Mouse (Mus musculus) lung, embryonic 15.5 days (tissue): ENCODE data around the gene Lztr1. TPM values are rescaled to one million over a fixed set of nuclear protein-coding genes. Genes with fewer than 3 reads are reported as not detected.

ENCODE experiments used
- ATAC-seq: fragments of 200-750 bp; cut with Nextera tagmentation; 2 replicates; pipeline ENCODE4 v1.8.0; 2017; ENCODE audit warnings: moderate number of reproducible peaks, borderline replicate concordance; ENCODE audit not compliant: low FRiP score, low TSS enrichment; ENCODE audit errors: extremely low read depth
- H3K27ac ChIP-seq: fragments of 300-500 bp; sonication (generic); 2 replicates; pipeline ENCODE4 v1.5.1; 2015; ENCODE audit warnings: moderate library complexity, mild to moderate bottlenecking, inconsistent platforms
- H3K27me3 ChIP-seq: fragments of 300-500 bp; sonication (generic); 2 replicates; pipeline ENCODE4 v1.6.1; 2015; ENCODE audit warnings: inconsistent platforms
- H3K36me3 ChIP-seq: fragments of 300-500 bp; sonication (generic); 2 replicates; pipeline ENCODE4 v1.6.1; 2015; ENCODE audit warnings: inconsistent platforms
- H3K4me1 ChIP-seq: fragments of 300-500 bp; sonication (generic); 2 replicates; pipeline ENCODE4 v1.6.1; 2015; ENCODE audit warnings: inconsistent platforms
- H3K4me2 ChIP-seq: fragments of 300-500 bp; sonication (generic); 2 replicates; pipeline ENCODE4 v1.6.1; 2015; ENCODE audit warnings: inconsistent platforms, mild to moderate bottlenecking, moderate library complexity
- H3K4me3 ChIP-seq: fragments of 300-500 bp; sonication (generic); 2 replicates; pipeline ENCODE4 v1.5.1; 2015; ENCODE audit warnings: mild to moderate bottlenecking, inconsistent platforms
- H3K9ac ChIP-seq: fragments of 300-500 bp; sonication (generic); 2 replicates; pipeline ENCODE4 v1.6.1; 2015; ENCODE audit warnings: inconsistent platforms
- H3K9me3 ChIP-seq: fragments of 300-500 bp; sonication (generic); 2 replicates; pipeline ENCODE4 v1.6.1; 2016; ENCODE audit warnings: inconsistent platforms
- WGBS: fragments of 180-500 bp; shearing (Covaris S2); methylation state at CpG from one replicate; pipeline ENCODE4 v1.1.7; 2015; 5-methylcytosine and 5-hydroxymethylcytosine counted together
- polyA plus RNA-seq: library from polyadenylated mRNA; unstranded; fragments of >200 nt; fragmentation: Nextera tagmentation; extraction: Ambion mirVana; gene quantifications from 2 replicates; pipeline ENCODE4 v1.2.1, GENCODE M21; 2015

Gene Lztr1
- polyA plus RNA-seq: 79.9 TPM in 2 replicates

- Histone ChIP-seq H3K9me3 (no peaks in the 10 kb centered on the region), H3K27ac (peak within 1 kb of the TSS; percentile 95), H3K4me2 (peak within 1 kb of the TSS; percentile 72), H3K4me1 (peaks cover 15% of the 10 kb centered on the region), H3K36me3 (peaks cover 21% of the 10 kb centered on the region), H3K9ac (peak within 1 kb of the TSS; percentile 73), H3K4me3 (peak within 1 kb of the TSS; percentile 67), H3K27me3 (no peaks in the 10 kb centered on the region; the same call in 1 of the 2 replicates)
- under 1% methylated on average over 50 of the region's 50 CpGs for WGBS
- ATAC-seq: peak; percentile 97
These were observed at the start of gene Lztr1 for GRCm38 (mm10) chr16:17508546-17509239. Gene Lztr1 (plus strand): TSS chr16:17508688.

- Histone ChIP-seq H3K27ac (no peak overlapping the region), H3K9me3 (no peaks in the 10 kb centered on the region), H3K4me1 (peaks cover 5% of the 10 kb centered on the region; the same call in 1 of the 2 replicates), H3K36me3 (peaks cover 29% of the 10 kb centered on the region; the same call in 1 of the 2 replicates), H3K4me3 (no peak overlapping the region), H3K27me3 (no peaks in the 10 kb centered on the region), H3K4me2 (no peak overlapping the region), H3K9ac (no peak overlapping the region)
- no peak for ATAC-seq
- 94% methylated on average over 4 of the region's 4 CpGs for WGBS
These were observed 48.2 kb upstream of the Lztr1 start for GRCm38 (mm10) chr16:17460254-17460653.

GRCm38 (mm10) chr16:17461596-17461995 lies 46.9 kb upstream of the Lztr1 start:
- no peak overlapping the region for H3K4me3 ChIP-seq
- no peaks in the 10 kb centered on the region for H3K9me3 ChIP-seq
- no peak overlapping the region for H3K27ac ChIP-seq
- ATAC-seq: no peak
- H3K36me3 ChIP-seq: peaks cover 20% of the 10 kb centered on the region; the same call in 1 of the 2 replicates
- H3K9ac ChIP-seq: no peak overlapping the region
- H3K27me3 ChIP-seq: no peaks in the 10 kb centered on the region
- 91% methylated on average over 1 of the region's 1 CpGs for WGBS
- H3K4me1 ChIP-seq: no peaks in the 10 kb centered on the region
- H3K4me2 ChIP-seq: no peak overlapping the region

GRCm38 (mm10) chr16:17463184-17463583 lies 45.3 kb upstream of the Lztr1 start:
- Histone ChIP-seq H3K4me2 (no peak overlapping the region), H3K27me3 (no peaks in the 10 kb centered on the region), H3K4me1 (no peaks in the 10 kb centered on the region), H3K9ac (no peak overlapping the region), H3K4me3 (no peak overlapping the region), H3K36me3 (peaks cover 13% of the 10 kb centered on the region; the same call in 1 of the 2 replicates), H3K9me3 (no peaks in the 10 kb centered on the region), H3K27ac (no peak overlapping the region)
- no peak for ATAC-seq
- 83% methylated on average over 2 of the region's 2 CpGs for WGBS

- no peaks in the 10 kb centered on the region for H3K27me3 ChIP-seq
- no peaks in the 10 kb centered on the region for H3K9me3 ChIP-seq
- H3K4me1 ChIP-seq: no peaks in the 10 kb centered on the region
- no peak for ATAC-seq
- WGBS: 86% methylated on average over 4 of the region's 4 CpGs
- H3K4me3 ChIP-seq: no peak overlapping the region
- no peak overlapping the region for H3K27ac ChIP-seq
- H3K9ac ChIP-seq: no peak overlapping the region
- H3K4me2 ChIP-seq: no peak overlapping the region
- peaks cover 25% of the 10 kb centered on the region for H3K36me3 ChIP-seq
These were observed 41.4 kb upstream of the Lztr1 start for GRCm38 (mm10) chr16:17466875-17467663.

GRCm38 (mm10) chr16:17472498-17472897 lies 36.0 kb upstream of the Lztr1 start:
- Histone ChIP-seq H3K9me3 (no peaks in the 10 kb centered on the region), H3K4me3 (no peak overlapping the region), H3K36me3 (peaks cover 37% of the 10 kb centered on the region), H3K4me2 (no peak overlapping the region), H3K27me3 (no peaks in the 10 kb centered on the region), H3K9ac (no peak overlapping the region), H3K4me1 (no peaks in the 10 kb centered on the region), H3K27ac (no peak overlapping the region)
- no peak for ATAC-seq
- WGBS: 86% methylated on average over 6 of the region's 6 CpGs

GRCm38 (mm10) chr16:17474091-17474490 lies 34.4 kb upstream of the Lztr1 start:
- H3K27me3 ChIP-seq: no peaks in the 10 kb centered on the region
- H3K4me1 ChIP-seq: no peaks in the 10 kb centered on the region
- no peak overlapping the region for H3K4me2 ChIP-seq
- H3K9me3 ChIP-seq: no peaks in the 10 kb centered on the region
- no peak overlapping the region for H3K27ac ChIP-seq
- H3K36me3 ChIP-seq: peaks cover 33% of the 10 kb centered on the region
- no peak overlapping the region for H3K9ac ChIP-seq
- ATAC-seq: no peak
- H3K4me3 ChIP-seq: no peak overlapping the region

GRCm38 (mm10) chr16:17474761-17475160 lies 33.7 kb upstream of the Lztr1 start:
- no peak for ATAC-seq
- Histone ChIP-seq H3K9ac (no peak overlapping the region), H3K36me3 (peaks cover 28% of the 10 kb centered on the region), H3K9me3 (no peaks in the 10 kb centered on the region), H3K27ac (no peak overlapping the region), H3K4me3 (no peak overlapping the region), H3K27me3 (no peaks in the 10 kb centered on the region), H3K4me1 (no peaks in the 10 kb centered on the region), H3K4me2 (no peak overlapping the region)
- 70% methylated on average over 2 of the region's 2 CpGs for WGBS

- H3K9ac ChIP-seq: no peak overlapping the region
- no peaks in the 10 kb centered on the region for H3K9me3 ChIP-seq
- H3K4me2 ChIP-seq: no peak overlapping the region
- no peaks in the 10 kb centered on the region for H3K4me1 ChIP-seq
- H3K27me3 ChIP-seq: no peaks in the 10 kb centered on the region
- ATAC-seq: no peak
- peaks cover 24% of the 10 kb centered on the region for H3K36me3 ChIP-seq
- H3K27ac ChIP-seq: no peak overlapping the region
- 87% methylated on average over 4 of the region's 4 CpGs for WGBS
- H3K4me3 ChIP-seq: no peak overlapping the region
These were observed 33.2 kb upstream of the Lztr1 start for GRCm38 (mm10) chr16:17475326-17475725.

GRCm38 (mm10) chr16:17478331-17478943 lies 30.1 kb upstream of the Lztr1 start:
- Histone ChIP-seq H3K4me3 (no peak overlapping the region), H3K9me3 (no peaks in the 10 kb centered on the region), H3K4me2 (no peak overlapping the region), H3K27me3 (no peaks in the 10 kb centered on the region), H3K36me3 (peaks cover 18% of the 10 kb centered on the region; the same call in 1 of the 2 replicates), H3K4me1 (no peaks in the 10 kb centered on the region), H3K27ac (no peak overlapping the region), H3K9ac (no peak overlapping the region)
- no peak for ATAC-seq
- WGBS: 74% methylated on average over 4 of the region's 4 CpGs

- WGBS: 72% methylated on average over 2 of the region's 2 CpGs
- no peak overlapping the region for H3K4me2 ChIP-seq
- H3K27me3 ChIP-seq: no peaks in the 10 kb centered on the region
- H3K4me3 ChIP-seq: no peak overlapping the region
- H3K27ac ChIP-seq: no peak overlapping the region
- H3K9me3 ChIP-seq: no peaks in the 10 kb centered on the region
- H3K9ac ChIP-seq: no peak overlapping the region
- no peak for ATAC-seq
- H3K36me3 ChIP-seq: peaks cover 42% of the 10 kb centered on the region
- H3K4me1 ChIP-seq: peaks cover 5% of the 10 kb centered on the region; the same call in 1 of the 2 replicates
These were observed 27.0 kb upstream of the Lztr1 start for GRCm38 (mm10) chr16:17481465-17481864.

GRCm38 (mm10) chr16:17486505-17486904 lies 22.0 kb upstream of the Lztr1 start:
- H3K9me3 ChIP-seq: no peaks in the 10 kb centered on the region
- peaks cover 18% of the 10 kb centered on the region for H3K27me3 ChIP-seq
- no peak for ATAC-seq
- H3K9ac ChIP-seq: no peak overlapping the region
- H3K27ac ChIP-seq: no peak overlapping the region
- H3K4me3 ChIP-seq: no peak overlapping the region
- H3K4me1 ChIP-seq: peaks cover 17% of the 10 kb centered on the region
- H3K36me3 ChIP-seq: peaks cover 45% of the 10 kb centered on the region
- 22% methylated on average over 3 of the region's 3 CpGs for WGBS
- no peak overlapping the region for H3K4me2 ChIP-seq
